Mouse (Mus musculus) heart, adult 2 months (tissue): ENCODE measurements around the gene Ccdc62.

ENCODE experiments used
- CTCF ChIP-seq: fragments of 200-600 bp; IDR thresholded peaks from 2 replicates; pipeline ENCODE4 v1.8.1; 2022; ENCODE audit warnings: antibody characterized with exemption, mild to moderate bottlenecking, moderate library complexity
- EP300 ChIP-seq: fragments of 200-500 bp; IDR thresholded peaks from 2 replicates; pipeline ENCODE4 v1.6.1; 2011; ENCODE audit warnings: low read depth, low read length, control low read depth; ENCODE audit not compliant: insufficient read depth
- POLR2A ChIP-seq: fragments of 200-500 bp; IDR thresholded peaks from 2 replicates; pipeline ENCODE4 v1.6.1; 2011; ENCODE audit warnings: mild to moderate bottlenecking, low read depth, low read length, control low read depth; ENCODE audit not compliant: insufficient read depth

DNA sequence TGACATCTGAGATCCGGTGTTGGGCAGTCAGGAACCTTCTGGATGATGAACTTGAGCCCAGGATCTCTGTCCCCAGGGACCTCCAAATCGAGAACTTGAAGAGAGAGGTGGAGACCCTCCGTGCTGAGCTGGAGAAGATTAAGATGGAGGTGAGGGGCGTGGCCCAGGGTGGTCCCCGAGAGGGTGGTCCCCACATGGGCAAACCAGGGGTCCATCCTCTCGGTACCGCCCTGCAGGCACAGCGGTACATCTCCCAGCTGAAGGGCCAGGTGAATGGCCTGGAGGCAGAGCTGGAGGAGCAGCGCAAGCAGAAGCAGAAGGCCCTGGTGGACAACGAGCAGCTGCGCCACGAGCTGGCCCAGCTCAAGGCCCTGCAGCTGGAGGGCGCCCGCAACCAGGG lies 66.2 kb downstream of the Ccdc62 start:
- no peak for TF ChIP-seq EP300
- TF ChIP-seq CTCF: no peak
- TF ChIP-seq POLR2A: no peak
